Mouse (Mus musculus): ENCODE measurements around the gene Pxdn.
A peak's percentile ranks its signal among the peaks of the same experiment; 100 is the strongest.

Gene Pxdn

GRCm38 (mm10) chr12:29937308-29937707, at the start of gene Pxdn:
Gene Pxdn (plus strand): TSS chr12:29937608.
- ATAC-seq (ENCODE audit: insufficient number of reproducible peaks, low FRiP score, low TSS enrichment), result no peak

GRCm38 (mm10) chr12:29894669-29895068, 42.7 kb upstream of the Pxdn start:
- peak; percentile 56; the same call in 1 of the 2 replicates for ATAC-seq (ENCODE audit: insufficient number of reproducible peaks, low FRiP score, low TSS enrichment)

GRCm38 (mm10) chr12:29897533-29898085, 39.8 kb upstream of the Pxdn start:
- no peak for ATAC-seq (ENCODE audit: insufficient number of reproducible peaks, low FRiP score, low TSS enrichment)

GRCm38 (mm10) chr12:29904101-29904874, 33.1 kb upstream of the Pxdn start:
- peak; percentile 61 for ATAC-seq (ENCODE audit: insufficient number of reproducible peaks, low FRiP score, low TSS enrichment)

DNA sequence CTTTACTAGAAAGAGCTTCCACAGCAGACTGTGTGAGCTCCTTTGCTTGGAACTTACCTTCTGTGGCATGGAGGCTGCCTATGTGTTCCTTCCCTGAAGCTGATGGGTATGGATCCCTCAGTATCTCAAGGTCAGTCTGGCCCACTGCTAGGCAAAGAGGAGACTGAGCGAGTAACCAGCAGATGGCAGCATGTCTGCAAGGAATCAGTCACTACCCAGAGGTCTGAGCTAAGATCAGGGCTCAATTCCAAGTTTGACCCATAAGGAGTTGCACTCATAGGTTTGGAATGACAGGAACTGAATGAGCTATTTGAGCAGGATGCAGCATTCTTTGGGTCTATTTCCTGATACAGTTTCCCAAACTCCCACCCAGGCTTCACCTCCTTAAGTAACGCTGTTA, 30.4 kb upstream of the Pxdn start:
- ATAC-seq (ENCODE audit: insufficient number of reproducible peaks, low FRiP score, low TSS enrichment), result peak; percentile 76

- no peak for ATAC-seq (ENCODE audit: insufficient number of reproducible peaks, low FRiP score, low TSS enrichment)
Observed at GRCm38 (mm10) chr12:29916139-29916538, 21.3 kb upstream of the Pxdn start.

DNA sequence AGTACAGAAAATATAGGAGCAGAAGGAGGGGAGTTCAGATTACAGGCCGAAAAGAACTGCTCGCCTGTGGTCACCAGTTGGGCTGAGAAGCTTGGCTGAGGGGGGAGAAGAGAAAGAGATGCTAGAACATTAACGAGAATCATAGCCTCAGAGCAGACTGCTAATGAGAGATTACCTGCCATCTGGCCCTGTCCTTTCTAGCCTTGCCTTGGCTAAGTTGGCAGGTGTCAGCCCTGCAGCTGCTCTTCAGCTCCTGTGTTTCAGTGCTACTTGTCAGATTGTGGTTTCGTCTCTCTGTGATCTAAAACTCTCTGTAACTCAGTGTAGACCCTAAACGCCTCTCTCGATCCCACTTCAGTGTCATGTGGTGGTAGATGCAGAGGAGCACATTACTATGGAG, 20.6 kb upstream of the Pxdn start:
- no peak for ATAC-seq (ENCODE audit: insufficient number of reproducible peaks, low FRiP score, low TSS enrichment)

- no peak for ATAC-seq (ENCODE audit: insufficient number of reproducible peaks, low FRiP score, low TSS enrichment)
Observed at GRCm38 (mm10) chr12:29920298-29920697, 17.1 kb upstream of the Pxdn start.

- ATAC-seq (ENCODE audit: insufficient number of reproducible peaks, low FRiP score, low TSS enrichment), result no peak
Observed at GRCm38 (mm10) chr12:29921481-29921880, 15.9 kb upstream of the Pxdn start.

DNA sequence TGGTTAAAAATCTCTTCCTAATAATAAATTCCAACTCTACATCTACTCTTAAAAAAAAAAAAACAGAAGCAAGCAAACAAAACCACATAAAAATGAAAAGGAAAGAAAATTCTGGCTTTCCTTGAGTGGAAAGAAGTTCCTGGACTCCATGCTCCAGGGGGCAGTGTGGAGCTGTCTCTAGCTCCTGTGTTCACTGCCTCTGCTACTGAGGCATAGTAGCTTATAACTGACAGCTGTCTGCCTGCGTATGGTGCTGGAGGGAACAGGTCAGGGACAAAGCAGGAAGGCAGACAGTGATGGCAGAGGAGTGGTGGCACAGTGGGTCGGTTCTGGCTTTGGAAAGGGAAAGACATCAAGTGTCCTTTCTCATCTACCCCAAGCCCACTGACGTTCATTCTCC, 10.5 kb upstream of the Pxdn start:
- peak; percentile 49; the same call in 1 of the 2 replicates for ATAC-seq (ENCODE audit: insufficient number of reproducible peaks, low FRiP score, low TSS enrichment)

GRCm38 (mm10) chr12:29930591-29930990, 6.8 kb upstream of the Pxdn start:
- no peak for ATAC-seq (ENCODE audit: insufficient number of reproducible peaks, low FRiP score, low TSS enrichment)

DNA sequence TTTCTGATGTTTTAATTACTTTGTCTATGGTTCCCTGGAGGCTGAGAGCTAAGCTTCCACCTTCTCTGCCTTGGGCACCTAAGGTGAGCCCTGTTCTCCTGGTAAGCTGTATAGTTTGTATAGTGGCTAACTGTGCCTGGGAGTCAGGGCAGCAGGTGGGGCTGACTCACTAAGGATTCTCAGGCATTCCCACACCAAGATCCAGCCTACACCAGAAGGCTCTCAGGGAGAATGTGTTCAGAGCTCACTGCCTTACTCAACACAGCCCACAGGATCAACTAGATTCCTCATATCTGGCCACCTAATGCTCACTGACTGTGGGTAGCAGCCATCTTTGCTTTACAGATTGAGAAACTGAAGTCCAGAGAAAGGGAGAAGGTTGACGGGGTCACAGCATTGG, 4.5 kb upstream of the Pxdn start:
- no peak for ATAC-seq (ENCODE audit: insufficient number of reproducible peaks, low FRiP score, low TSS enrichment)

DNA sequence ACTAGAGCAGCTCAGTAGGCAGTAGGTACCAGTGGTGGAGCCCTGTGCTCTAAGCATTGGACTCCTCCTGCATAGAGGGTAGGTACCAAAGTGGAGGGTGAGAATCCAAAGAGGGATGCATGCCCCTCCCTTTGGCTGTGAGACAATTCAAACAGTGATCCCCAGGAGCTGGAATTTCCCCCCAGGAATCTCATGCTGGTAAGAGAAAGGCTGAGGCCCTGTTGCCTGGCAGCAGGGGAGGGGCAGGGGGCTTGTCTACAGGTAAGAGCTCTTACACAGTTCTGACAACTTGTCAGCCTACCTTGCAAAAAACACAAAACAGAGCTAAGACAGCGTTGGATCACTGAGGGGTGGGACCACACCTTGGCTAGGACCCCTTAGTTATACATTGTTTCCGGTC, 3.9 kb upstream of the Pxdn start:
- ATAC-seq (ENCODE audit: insufficient number of reproducible peaks, low FRiP score, low TSS enrichment), result no peak

- ATAC-seq (ENCODE audit: insufficient number of reproducible peaks, low FRiP score, low TSS enrichment), result no peak
Observed at GRCm38 (mm10) chr12:29934120-29934581, 3.3 kb upstream of the Pxdn start.

GRCm38 (mm10) chr12:29937851-29938375, 505 bp downstream of the Pxdn start:
- no peak for ATAC-seq (ENCODE audit: insufficient number of reproducible peaks, low FRiP score, low TSS enrichment)

- ATAC-seq (ENCODE audit: insufficient number of reproducible peaks, low FRiP score, low TSS enrichment), result no peak
Observed at GRCm38 (mm10) chr12:29938376-29939041, 1.1 kb downstream of the Pxdn start.

GRCm38 (mm10) chr12:29939261-29939671, 1.9 kb downstream of the Pxdn start:
- no peak for ATAC-seq (ENCODE audit: insufficient number of reproducible peaks, low FRiP score, low TSS enrichment)

- no peak for ATAC-seq (ENCODE audit: insufficient number of reproducible peaks, low FRiP score, low TSS enrichment)
Observed at GRCm38 (mm10) chr12:29942435-29942834, 5.0 kb downstream of the Pxdn start.

GRCm38 (mm10) chr12:29944650-29945049, 7.2 kb downstream of the Pxdn start:
- ATAC-seq (ENCODE audit: insufficient number of reproducible peaks, low FRiP score, low TSS enrichment), result no peak

DNA sequence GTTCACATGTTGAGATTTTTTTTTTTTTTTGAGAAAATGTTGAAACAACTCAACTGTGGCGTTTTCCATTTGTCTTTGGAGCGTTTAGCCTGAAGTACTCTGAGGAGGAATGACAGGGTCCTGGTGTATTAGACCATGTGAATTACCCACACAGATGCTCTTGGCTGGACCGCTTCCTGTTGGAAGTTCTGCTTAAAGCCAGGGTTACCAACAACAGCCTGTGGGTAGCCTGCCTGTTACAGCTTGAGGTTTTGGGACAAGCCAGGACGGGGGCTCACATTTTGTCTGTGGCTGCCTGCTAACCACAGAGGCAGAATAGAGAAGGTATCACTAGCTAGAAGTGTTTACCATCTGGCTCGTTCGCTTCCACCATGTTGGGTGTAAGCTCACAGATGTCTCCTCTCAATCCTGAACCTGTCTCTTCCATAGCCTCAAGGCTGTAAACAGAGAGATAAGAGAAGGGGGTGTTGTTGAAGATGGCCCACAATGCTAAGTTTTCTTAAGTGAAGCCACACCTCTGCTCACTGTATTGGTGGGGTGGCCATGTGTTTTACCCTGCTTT, 7.9 kb downstream of the Pxdn start:
- no peak for ATAC-seq (ENCODE audit: insufficient number of reproducible peaks, low FRiP score, low TSS enrichment)

DNA sequence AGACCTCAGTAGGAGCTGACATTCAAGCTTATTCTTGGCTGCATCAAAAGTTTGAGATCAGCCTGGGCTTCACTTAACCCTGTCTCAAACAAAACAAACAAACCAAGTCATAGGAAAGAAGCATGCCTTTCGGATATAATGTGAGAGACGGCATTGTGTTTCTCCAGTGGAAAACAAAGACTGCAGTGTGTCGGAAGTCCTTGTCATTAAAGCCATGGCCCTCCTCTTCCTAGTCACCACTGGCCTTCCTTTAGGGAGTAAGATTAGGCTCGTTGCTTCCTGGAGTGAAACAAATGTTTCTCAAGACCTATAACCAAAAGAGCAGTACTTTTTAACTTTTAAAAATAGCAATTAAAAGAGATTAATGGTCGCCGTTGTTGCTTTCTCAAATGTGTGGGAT, 13.6 kb downstream of the Pxdn start:
- no peak for ATAC-seq (ENCODE audit: insufficient number of reproducible peaks, low FRiP score, low TSS enrichment)
